Mouse (Mus musculus) intestine, embryonic 15.5 days (tissue): Measurements from ENCODE around the gene Lhfpl2. TPM values are rescaled to one million over a fixed set of nuclear protein-coding genes. Genes with fewer than 3 reads are reported as not detected.

Experiments
- ATAC-seq: fragments of 200-750 bp; cut with Nextera tagmentation; 2 replicates; pipeline ENCODE4 v1.8.0; 2017; ENCODE audit warnings: moderate TSS enrichment, moderate library complexity
- H3K27ac ChIP-seq: fragments of 300-500 bp; sonication (generic); 2 replicates; pipeline ENCODE4 v1.5.1; 2015; ENCODE audit warnings: mild to moderate bottlenecking, inconsistent platforms
- H3K27me3 ChIP-seq: fragments of 300-500 bp; sonication (generic); replicated peaks from 2 replicates; pipeline ENCODE4 v1.6.1; 2015; ENCODE audit warnings: inconsistent platforms
- H3K36me3 ChIP-seq: fragments of 300-500 bp; sonication (generic); 2 replicates; pipeline ENCODE4 v1.6.1; 2015; ENCODE audit warnings: inconsistent platforms
- H3K4me1 ChIP-seq: fragments of 300-500 bp; sonication (generic); replicated peaks from 2 replicates; pipeline ENCODE4 v1.6.1; 2015; ENCODE audit warnings: inconsistent platforms
- H3K4me2 ChIP-seq: fragments of 300-500 bp; sonication (generic); replicated peaks from 2 replicates; pipeline ENCODE4 v1.6.1; 2015; ENCODE audit warnings: mild to moderate bottlenecking, inconsistent platforms
- H3K4me3 ChIP-seq: fragments of 300-500 bp; sonication (generic); replicated peaks from 2 replicates; pipeline ENCODE4 v1.5.1; 2015; ENCODE audit warnings: inconsistent platforms
- H3K9ac ChIP-seq: fragments of 300-500 bp; sonication (generic); 2 replicates; pipeline ENCODE4 v1.6.1; 2015; ENCODE audit warnings: inconsistent platforms
- H3K9me3 ChIP-seq: fragments of 300-500 bp; sonication (generic); 2 replicates; pipeline ENCODE4 v1.6.1; 2016; ENCODE audit warnings: inconsistent platforms
- WGBS: fragments of 180-500 bp; shearing (Covaris S2); methylation state at CpG from one replicate; pipeline ENCODE4 v1.1.7; 2015; 5-methylcytosine and 5-hydroxymethylcytosine counted together
- polyA plus RNA-seq: library from polyadenylated mRNA; unstranded; fragments of >200 nt; fragmentation: Nextera tagmentation; extraction: Ambion mirVana; gene quantifications from 2 replicates; pipeline ENCODE4 v1.2.1, GENCODE M21; 2015

The Lhfpl2 gene
- polyA plus RNA-seq, 1 experiment from 2014 or later: 19.8 TPM

- Histone ChIP-seq H3K4me1 (peaks cover 6% of the 10 kb centered on the region), H3K9me3 (no peaks in the 10 kb centered on the region), H3K4me3 (no peak overlapping the region), H3K36me3 (no peaks in the 10 kb centered on the region), H3K27me3 (no peaks in the 10 kb centered on the region), H3K27ac (no peak overlapping the region), H3K4me2 (no peak overlapping the region), H3K9ac (no peak overlapping the region)
- 55% methylated on average over 9 of the region's 9 CpGs for WGBS
- no peak for ATAC-seq
Measured at GRCm38 (mm10) chr13:94089286-94089685, 31.7 kb downstream of the Lhfpl2 start.

GRCm38 (mm10) chr13:94091366-94091765 is 33.8 kb downstream of the Lhfpl2 start:
- H3K9ac ChIP-seq: no peak overlapping the region
- WGBS: 53% methylated on average over 2 of the region's 2 CpGs
- H3K4me2 ChIP-seq: no peak overlapping the region
- H3K4me3 ChIP-seq: no peak overlapping the region
- no peaks in the 10 kb centered on the region for H3K36me3 ChIP-seq
- ATAC-seq: no peak
- H3K27ac ChIP-seq: no peak overlapping the region
- H3K27me3 ChIP-seq: no peaks in the 10 kb centered on the region
- no peaks in the 10 kb centered on the region for H3K9me3 ChIP-seq
- peaks cover 10% of the 10 kb centered on the region for H3K4me1 ChIP-seq

- Histone ChIP-seq H3K9me3 (no peaks in the 10 kb centered on the region), H3K9ac (no peak overlapping the region), H3K4me1 (peaks cover 15% of the 10 kb centered on the region), H3K4me3 (no peak overlapping the region), H3K36me3 (no peaks in the 10 kb centered on the region), H3K27ac (peak overlapping the region; percentile 56), H3K27me3 (no peaks in the 10 kb centered on the region), H3K4me2 (no peak overlapping the region)
- 60% methylated on average over 4 of the region's 4 CpGs for WGBS
- peak; percentile 93 for ATAC-seq
Measured at GRCm38 (mm10) chr13:94094176-94094575, 36.6 kb downstream of the Lhfpl2 start.

- Histone ChIP-seq H3K4me1 (peaks cover 15% of the 10 kb centered on the region), H3K36me3 (no peaks in the 10 kb centered on the region), H3K27me3 (no peaks in the 10 kb centered on the region), H3K27ac (peak overlapping the region; percentile 56), H3K9me3 (no peaks in the 10 kb centered on the region), H3K4me2 (no peak overlapping the region), H3K9ac (no peak overlapping the region), H3K4me3 (no peak overlapping the region)
- ATAC-seq: peak; percentile 88
- WGBS: 52% methylated on average over 3 of the region's 3 CpGs
Measured at GRCm38 (mm10) chr13:94094625-94095024, 37.0 kb downstream of the Lhfpl2 start.

- no peak for ATAC-seq
- no peak overlapping the region for H3K4me2 ChIP-seq
- H3K27me3 ChIP-seq: no peaks in the 10 kb centered on the region
- no peak overlapping the region for H3K4me3 ChIP-seq
- H3K4me1 ChIP-seq: peaks cover 15% of the 10 kb centered on the region
- H3K9ac ChIP-seq: no peak overlapping the region
- no peaks in the 10 kb centered on the region for H3K36me3 ChIP-seq
- H3K27ac ChIP-seq: no peak overlapping the region
- no peaks in the 10 kb centered on the region for H3K9me3 ChIP-seq
Measured at GRCm38 (mm10) chr13:94095202-94095601, 37.6 kb downstream of the Lhfpl2 start.

DNA sequence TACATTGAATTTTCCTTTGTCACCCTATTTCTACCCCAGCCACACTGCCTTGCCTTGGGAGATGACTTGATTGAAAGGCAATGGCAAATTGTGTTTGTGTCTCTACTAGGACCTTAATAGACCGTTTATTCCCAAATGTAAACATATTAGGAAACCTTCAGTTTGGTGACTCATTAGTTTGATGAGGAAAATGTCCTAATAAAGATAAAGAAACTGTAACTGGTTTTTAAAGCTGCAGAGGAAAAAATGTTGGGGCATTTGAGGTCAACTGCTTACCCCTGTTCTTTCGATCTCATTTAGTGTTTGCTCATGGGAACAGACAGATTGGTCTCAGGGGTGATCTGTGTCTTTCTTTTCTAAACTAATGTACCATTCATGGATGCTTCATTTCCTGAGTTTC is 40.1 kb downstream of the Lhfpl2 start:
- Histone ChIP-seq H3K36me3 (no peaks in the 10 kb centered on the region), H3K9me3 (no peaks in the 10 kb centered on the region), H3K4me1 (peaks cover 12% of the 10 kb centered on the region), H3K4me2 (no peak overlapping the region), H3K27me3 (no peaks in the 10 kb centered on the region), H3K4me3 (no peak overlapping the region), H3K9ac (no peak overlapping the region), H3K27ac (no peak overlapping the region)
- no peak for ATAC-seq
- 24% methylated on average over 2 of the region's 2 CpGs for WGBS

DNA sequence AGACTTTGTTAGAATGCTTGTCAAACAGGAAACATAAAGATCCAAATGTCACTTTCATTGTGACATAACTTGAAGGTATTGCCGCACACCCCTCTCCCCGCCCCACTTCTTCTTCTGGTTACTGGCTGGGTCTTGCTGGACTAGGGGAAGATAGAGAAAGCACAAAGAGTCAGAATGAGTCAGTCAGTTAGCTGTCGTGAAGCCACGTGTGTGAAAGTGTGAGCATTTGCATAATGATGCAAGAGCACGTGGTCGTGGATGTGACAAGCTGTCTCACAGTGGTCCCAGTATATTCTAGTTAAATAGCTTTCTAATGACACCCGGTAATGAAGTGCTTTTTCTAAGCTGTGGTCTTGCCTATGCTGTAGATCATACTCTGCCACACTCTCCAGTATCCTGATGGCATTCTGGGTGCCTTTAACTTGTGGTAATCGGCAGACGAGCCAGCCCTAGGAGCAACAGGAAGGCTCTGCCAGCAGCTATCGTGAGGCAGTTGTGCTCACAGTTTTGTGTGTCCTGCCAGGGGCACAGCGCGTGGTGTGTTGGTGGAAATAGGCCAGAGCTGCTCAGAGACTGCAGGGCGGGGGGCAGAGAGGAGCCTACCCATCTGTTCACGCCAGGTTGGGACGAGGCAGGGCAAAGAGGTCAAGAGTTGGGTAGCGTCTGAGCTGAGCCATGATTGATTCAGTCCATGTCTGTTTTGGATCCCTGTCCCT is 40.9 kb downstream of the Lhfpl2 start:
- H3K27me3 ChIP-seq: no peaks in the 10 kb centered on the region
- no peaks in the 10 kb centered on the region for H3K9me3 ChIP-seq
- 72% methylated on average over 16 of the region's 16 CpGs for WGBS
- no peak for ATAC-seq
- peaks cover 9% of the 10 kb centered on the region; the same call in 1 of the 2 replicates for H3K4me1 ChIP-seq
- no peak overlapping the region for H3K27ac ChIP-seq
- H3K4me2 ChIP-seq: no peak overlapping the region
- H3K36me3 ChIP-seq: no peaks in the 10 kb centered on the region
- no peak overlapping the region for H3K4me3 ChIP-seq
- H3K9ac ChIP-seq: no peak overlapping the region

- H3K4me1 ChIP-seq: peaks cover 9% of the 10 kb centered on the region; the same call in 1 of the 2 replicates
- H3K27ac ChIP-seq: no peak overlapping the region
- H3K4me2 ChIP-seq: no peak overlapping the region
- ATAC-seq: no peak
- no peaks in the 10 kb centered on the region for H3K27me3 ChIP-seq
- no peak overlapping the region for H3K9ac ChIP-seq
- H3K9me3 ChIP-seq: no peaks in the 10 kb centered on the region
- 81% methylated on average over 10 of the region's 10 CpGs for WGBS
- H3K4me3 ChIP-seq: no peak overlapping the region
- no peaks in the 10 kb centered on the region for H3K36me3 ChIP-seq
Measured at GRCm38 (mm10) chr13:94099087-94099486, 41.5 kb downstream of the Lhfpl2 start.

DNA sequence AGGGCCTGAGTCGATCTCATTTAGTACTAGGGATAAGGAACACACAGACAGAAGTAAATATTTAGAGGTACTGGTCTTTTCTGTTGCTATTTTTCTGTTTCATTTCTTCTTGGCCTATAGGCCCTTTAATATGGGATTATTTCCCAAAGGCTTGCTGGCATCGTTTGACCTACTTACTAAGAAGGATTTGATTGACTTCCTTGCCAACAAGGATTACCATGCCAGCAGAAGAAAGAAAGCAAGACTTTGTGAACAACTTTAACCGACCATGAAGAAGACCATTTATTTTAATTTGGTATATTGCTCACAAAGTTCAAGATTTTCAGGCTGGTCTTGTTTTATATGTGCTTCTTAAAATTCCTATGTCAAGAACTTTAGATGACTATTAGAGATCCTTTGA is 42.8 kb downstream of the Lhfpl2 start:
- Histone ChIP-seq H3K27me3 (no peaks in the 10 kb centered on the region), H3K9me3 (no peaks in the 10 kb centered on the region), H3K9ac (no peak overlapping the region), H3K27ac (no peak overlapping the region), H3K4me3 (no peak overlapping the region), H3K4me1 (peaks cover 14% of the 10 kb centered on the region), H3K36me3 (no peaks in the 10 kb centered on the region), H3K4me2 (no peak overlapping the region)
- WGBS: 80% methylated on average over 3 of the region's 3 CpGs
- no peak for ATAC-seq

DNA sequence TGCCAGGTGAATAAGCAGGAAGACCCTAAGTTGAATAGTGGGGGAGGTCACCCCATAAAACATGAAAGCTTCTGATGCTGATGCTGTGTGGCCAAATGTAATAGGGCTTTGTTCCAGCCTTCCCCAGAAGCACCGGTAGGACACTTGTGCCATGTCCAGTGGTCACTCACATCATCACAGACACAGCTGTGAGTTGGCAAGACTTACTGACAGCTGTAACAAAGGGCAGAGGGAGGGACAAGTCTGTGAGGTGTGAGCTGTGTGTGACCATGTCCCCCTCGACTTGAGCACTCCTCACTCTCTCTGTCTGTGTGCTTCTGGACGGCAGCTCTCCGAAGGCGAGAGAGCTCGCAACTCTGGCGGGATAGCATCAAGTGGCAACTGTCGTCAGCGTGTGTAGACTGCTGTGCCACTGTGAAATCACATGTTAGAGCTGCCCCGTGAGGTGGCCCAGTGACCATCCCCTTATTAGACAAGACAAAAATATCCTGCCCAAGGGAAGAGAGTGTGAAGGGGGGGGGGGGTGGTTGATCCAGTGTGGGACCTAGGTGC is 43.5 kb downstream of the Lhfpl2 start:
- ATAC-seq: no peak
- WGBS: 86% methylated on average over 10 of the region's 10 CpGs
- H3K4me3 ChIP-seq: no peak overlapping the region
- H3K27ac ChIP-seq: no peak overlapping the region
- H3K4me2 ChIP-seq: no peak overlapping the region
- H3K9ac ChIP-seq: no peak overlapping the region
- no peaks in the 10 kb centered on the region for H3K36me3 ChIP-seq
- H3K27me3 ChIP-seq: no peaks in the 10 kb centered on the region
- no peaks in the 10 kb centered on the region for H3K9me3 ChIP-seq
- peaks cover 12% of the 10 kb centered on the region for H3K4me1 ChIP-seq

GRCm38 (mm10) chr13:94104866-94105475 is 47.4 kb downstream of the Lhfpl2 start:
- Histone ChIP-seq H3K36me3 (no peaks in the 10 kb centered on the region), H3K9ac (no peak overlapping the region), H3K4me3 (no peak overlapping the region), H3K27me3 (no peaks in the 10 kb centered on the region), H3K4me1 (peaks cover 7% of the 10 kb centered on the region), H3K27ac (peak overlapping the region; percentile 59; the same call in 1 of the 2 replicates), H3K9me3 (no peaks in the 10 kb centered on the region), H3K4me2 (no peak overlapping the region)
- WGBS: 51% methylated on average over 8 of the region's 8 CpGs
- ATAC-seq: peak; percentile 49

DNA sequence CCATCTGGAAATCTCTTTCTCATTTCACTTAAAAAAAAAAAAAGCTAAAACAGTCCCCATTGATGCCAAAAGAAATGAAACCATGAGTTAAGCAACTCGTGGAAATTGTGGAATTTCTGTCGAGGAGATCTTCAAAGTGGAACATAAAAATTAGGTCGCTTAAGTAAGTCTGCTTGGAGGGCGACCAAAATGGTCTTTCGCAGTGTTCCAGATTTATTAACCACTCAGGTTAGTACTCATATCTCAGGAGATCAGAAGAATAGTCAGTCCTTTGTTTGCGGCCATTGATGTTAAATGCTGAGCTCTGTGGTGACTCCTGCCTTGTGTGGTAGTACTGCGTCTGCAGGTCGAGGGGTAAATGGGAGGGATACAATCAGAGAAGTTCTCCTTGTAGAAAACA is 48.8 kb downstream of the Lhfpl2 start:
- Histone ChIP-seq H3K27ac (no peak overlapping the region), H3K4me1 (peaks cover 7% of the 10 kb centered on the region), H3K9me3 (no peaks in the 10 kb centered on the region), H3K9ac (no peak overlapping the region), H3K36me3 (no peaks in the 10 kb centered on the region), H3K27me3 (no peaks in the 10 kb centered on the region), H3K4me2 (no peak overlapping the region), H3K4me3 (no peak overlapping the region)
- 78% methylated on average over 8 of the region's 8 CpGs for WGBS
- no peak for ATAC-seq

- H3K4me3 ChIP-seq: no peak overlapping the region
- peaks cover 7% of the 10 kb centered on the region for H3K4me1 ChIP-seq
- no peaks in the 10 kb centered on the region for H3K36me3 ChIP-seq
- H3K9me3 ChIP-seq: no peaks in the 10 kb centered on the region
- WGBS: 91% methylated on average over 7 of the region's 7 CpGs
- no peak overlapping the region for H3K4me2 ChIP-seq
- no peak overlapping the region for H3K27ac ChIP-seq
- no peaks in the 10 kb centered on the region for H3K27me3 ChIP-seq
- no peak for ATAC-seq
- no peak overlapping the region for H3K9ac ChIP-seq
Measured at GRCm38 (mm10) chr13:94106983-94107382, 49.4 kb downstream of the Lhfpl2 start.
